Mouse (Mus musculus): ENCODE data around the gene Prkcb. TPM values are rescaled to one million over a fixed set of nuclear protein-coding genes. Genes with fewer than 3 reads are reported as not detected.

Gene Prkcb
- polyA plus RNA-seq, 1 experiment from 2014 or later: 3.7 TPM

- Histone ChIP-seq H3K4me1 (replicated peaks; ENCODE audit: control insufficient read depth, insufficient read depth, low read length) (no peaks in the 10 kb centered on the region), H3K27ac (ENCODE audit: low read depth, low read length) (no peak overlapping the region), H3K4me3 (ENCODE audit: low read depth, low read length) (no peak overlapping the region), H3K9ac (ENCODE audit: low read depth, low read length) (no peak overlapping the region), H3K27me3 (replicated peaks; ENCODE audit: control insufficient read depth, insufficient read depth, low read length) (no peaks in the 10 kb centered on the region), H3K36me3 (ENCODE audit: control insufficient read depth, insufficient read depth, low read length) (no peaks in the 10 kb centered on the region), H3K4me2 (no peak overlapping the region), H3K9me3 (ENCODE audit: control insufficient read depth, low read length) (no peaks in the 10 kb centered on the region)
- WGBS: 60% methylated on average over 5 of the region's 5 CpGs
- ATAC-seq (replicated peaks; ENCODE audit: low FRiP score) (no peak), DNase-seq (ENCODE audit: low spot score) (no peak)
These were observed 274.0 kb downstream of the Prkcb start for GRCm38 (mm10) chr7:122562586-122562985.

GRCm38 (mm10) chr7:122565371-122565770 is 276.8 kb downstream of the Prkcb start:
- H3K27me3 ChIP-seq (replicated peaks; ENCODE audit: control insufficient read depth, insufficient read depth, low read length): no peaks in the 10 kb centered on the region
- ATAC-seq (replicated peaks; ENCODE audit: low FRiP score) (no peak), DNase-seq (ENCODE audit: low spot score) (no peak)
- no peaks in the 10 kb centered on the region for H3K36me3 ChIP-seq (ENCODE audit: control insufficient read depth, insufficient read depth, low read length)
- WGBS: 91% methylated on average over 1 of the region's 1 CpGs
- H3K9me3 ChIP-seq (ENCODE audit: control insufficient read depth, low read length): no peaks in the 10 kb centered on the region
- H3K4me3 ChIP-seq (ENCODE audit: low read depth, low read length): no peak overlapping the region
- no peak overlapping the region for H3K27ac ChIP-seq (ENCODE audit: low read depth, low read length)
- no peaks in the 10 kb centered on the region for H3K4me1 ChIP-seq (replicated peaks; ENCODE audit: control insufficient read depth, insufficient read depth, low read length)
- no peak overlapping the region for H3K4me2 ChIP-seq
- H3K9ac ChIP-seq (ENCODE audit: low read depth, low read length): no peak overlapping the region

- 49% methylated on average over 7 of the region's 7 CpGs for WGBS
- Histone ChIP-seq H3K4me3 (ENCODE audit: low read depth, low read length) (no peak overlapping the region), H3K9ac (ENCODE audit: low read depth, low read length) (no peak overlapping the region), H3K27me3 (replicated peaks; ENCODE audit: control insufficient read depth, insufficient read depth, low read length) (no peaks in the 10 kb centered on the region), H3K9me3 (ENCODE audit: control insufficient read depth, low read length) (no peaks in the 10 kb centered on the region), H3K4me2 (no peak overlapping the region), H3K27ac (ENCODE audit: low read depth, low read length) (no peak overlapping the region), H3K4me1 (replicated peaks; ENCODE audit: control insufficient read depth, insufficient read depth, low read length) (no peaks in the 10 kb centered on the region), H3K36me3 (ENCODE audit: control insufficient read depth, insufficient read depth, low read length) (no peaks in the 10 kb centered on the region)
- DNase-seq (ENCODE audit: low spot score) (no peak), ATAC-seq (replicated peaks; ENCODE audit: low FRiP score) (no peak)
These were observed 277.5 kb downstream of the Prkcb start for GRCm38 (mm10) chr7:122566011-122566410.

- 78% methylated on average over 7 of the region's 7 CpGs for WGBS
- H3K9me3 ChIP-seq (ENCODE audit: control insufficient read depth, low read length): no peaks in the 10 kb centered on the region
- DNase-seq (ENCODE audit: low spot score) (no peak), ATAC-seq (replicated peaks; ENCODE audit: low FRiP score) (no peak)
- no peak overlapping the region for H3K4me2 ChIP-seq
- H3K36me3 ChIP-seq (ENCODE audit: control insufficient read depth, insufficient read depth, low read length): no peaks in the 10 kb centered on the region
- H3K9ac ChIP-seq (ENCODE audit: low read depth, low read length): no peak overlapping the region
- H3K27me3 ChIP-seq (replicated peaks; ENCODE audit: control insufficient read depth, insufficient read depth, low read length): no peaks in the 10 kb centered on the region
- H3K4me3 ChIP-seq (ENCODE audit: low read depth, low read length): no peak overlapping the region
- no peaks in the 10 kb centered on the region for H3K4me1 ChIP-seq (replicated peaks; ENCODE audit: control insufficient read depth, insufficient read depth, low read length)
- no peak overlapping the region for H3K27ac ChIP-seq (ENCODE audit: low read depth, low read length)
These were observed 280.2 kb downstream of the Prkcb start for GRCm38 (mm10) chr7:122568787-122569186.

- H3K9me3 ChIP-seq (ENCODE audit: control insufficient read depth, low read length): no peaks in the 10 kb centered on the region
- WGBS: 67% methylated on average over 4 of the region's 4 CpGs
- no peak overlapping the region for H3K4me2 ChIP-seq
- no peak overlapping the region for H3K27ac ChIP-seq (ENCODE audit: low read depth, low read length)
- H3K4me1 ChIP-seq (replicated peaks; ENCODE audit: control insufficient read depth, insufficient read depth, low read length): no peaks in the 10 kb centered on the region
- H3K36me3 ChIP-seq (ENCODE audit: control insufficient read depth, insufficient read depth, low read length): no peaks in the 10 kb centered on the region
- no peak overlapping the region for H3K9ac ChIP-seq (ENCODE audit: low read depth, low read length)
- ATAC-seq (replicated peaks; ENCODE audit: low FRiP score): no peak
- H3K27me3 ChIP-seq (replicated peaks; ENCODE audit: control insufficient read depth, insufficient read depth, low read length): no peaks in the 10 kb centered on the region
- no peak overlapping the region for H3K4me3 ChIP-seq (ENCODE audit: low read depth, low read length)
- DNase-seq (ENCODE audit: low spot score): no peak
These were observed 281.9 kb downstream of the Prkcb start for GRCm38 (mm10) chr7:122570407-122570806.

- no peak for ATAC-seq (replicated peaks; ENCODE audit: low FRiP score)
- WGBS: 82% methylated on average over 3 of the region's 3 CpGs
- no peak overlapping the region for H3K9ac ChIP-seq (ENCODE audit: low read depth, low read length)
These were observed 284.6 kb downstream of the Prkcb start for GRCm38 (mm10) chr7:122573101-122573635.

GRCm38 (mm10) chr7:122574418-122574817 is 285.9 kb downstream of the Prkcb start:
- Histone ChIP-seq H3K9ac (ENCODE audit: low read depth, low read length) (no peak overlapping the region), H3K9me3 (ENCODE audit: control insufficient read depth, low read length) (no peaks in the 10 kb centered on the region), H3K4me3 (ENCODE audit: low read depth, low read length) (no peak overlapping the region), H3K4me2 (no peak overlapping the region), H3K27me3 (replicated peaks; ENCODE audit: control insufficient read depth, insufficient read depth, low read length) (no peaks in the 10 kb centered on the region), H3K36me3 (ENCODE audit: control insufficient read depth, insufficient read depth, low read length) (no peaks in the 10 kb centered on the region), H3K4me1 (replicated peaks; ENCODE audit: control insufficient read depth, insufficient read depth, low read length) (no peaks in the 10 kb centered on the region), H3K27ac (ENCODE audit: low read depth, low read length) (no peak overlapping the region)
- DNase-seq (ENCODE audit: low spot score): no peak
- no peak for ATAC-seq (replicated peaks; ENCODE audit: low FRiP score)
- 70% methylated on average over 7 of the region's 7 CpGs for WGBS

More at GRCm38 (mm10) chr7:122573101-122573635, 284.6 kb downstream of the Prkcb start:
- Histone ChIP-seq H3K27ac (ENCODE audit: low read depth, low read length) (no peak overlapping the region), H3K4me3 (ENCODE audit: low read depth, low read length) (no peak overlapping the region), H3K4me1 (replicated peaks; ENCODE audit: control insufficient read depth, insufficient read depth, low read length) (no peaks in the 10 kb centered on the region), H3K27me3 (replicated peaks; ENCODE audit: control insufficient read depth, insufficient read depth, low read length) (no peaks in the 10 kb centered on the region), H3K36me3 (ENCODE audit: control insufficient read depth, insufficient read depth, low read length) (no peaks in the 10 kb centered on the region), H3K4me2 (no peak overlapping the region), H3K9me3 (ENCODE audit: control insufficient read depth, low read length) (no peaks in the 10 kb centered on the region)
- DNase-seq (ENCODE audit: low spot score): no peak

- H3K9me3 ChIP-seq (ENCODE audit: control insufficient read depth, low read length): no peaks in the 10 kb centered on the region
- no peak overlapping the region for H3K4me3 ChIP-seq (ENCODE audit: low read depth, low read length)
- no peak for ATAC-seq (replicated peaks; ENCODE audit: low FRiP score)
- H3K27me3 ChIP-seq (replicated peaks; ENCODE audit: control insufficient read depth, insufficient read depth, low read length): no peaks in the 10 kb centered on the region
- H3K36me3 ChIP-seq (ENCODE audit: control insufficient read depth, insufficient read depth, low read length): no peaks in the 10 kb centered on the region
- DNase-seq (ENCODE audit: low spot score): no peak
- no peak overlapping the region for H3K27ac ChIP-seq (ENCODE audit: low read depth, low read length)
- H3K4me1 ChIP-seq (replicated peaks; ENCODE audit: control insufficient read depth, insufficient read depth, low read length): no peaks in the 10 kb centered on the region
- H3K9ac ChIP-seq (ENCODE audit: low read depth, low read length): no peak overlapping the region
- 75% methylated on average over 5 of the region's 5 CpGs for WGBS
- no peak overlapping the region for H3K4me2 ChIP-seq
These were observed 286.5 kb downstream of the Prkcb start for GRCm38 (mm10) chr7:122575056-122575455.

- Histone ChIP-seq H3K27me3 (replicated peaks; ENCODE audit: control insufficient read depth, insufficient read depth, low read length) (no peaks in the 10 kb centered on the region), H3K9me3 (ENCODE audit: control insufficient read depth, low read length) (no peaks in the 10 kb centered on the region), H3K36me3 (ENCODE audit: control insufficient read depth, insufficient read depth, low read length) (no peaks in the 10 kb centered on the region), H3K4me3 (ENCODE audit: low read depth, low read length) (no peak overlapping the region), H3K27ac (ENCODE audit: low read depth, low read length) (no peak overlapping the region), H3K4me1 (replicated peaks; ENCODE audit: control insufficient read depth, insufficient read depth, low read length) (no peaks in the 10 kb centered on the region), H3K9ac (ENCODE audit: low read depth, low read length) (no peak overlapping the region), H3K4me2 (no peak overlapping the region)
- ATAC-seq (replicated peaks; ENCODE audit: low FRiP score) (no peak), DNase-seq (ENCODE audit: low spot score) (no peak)
- WGBS: 49% methylated on average over 8 of the region's 8 CpGs
These were observed 287.0 kb downstream of the Prkcb start for GRCm38 (mm10) chr7:122575506-122575905.
